Mouse (Mus musculus): ENCODE data around the gene Tll2.
A peak's percentile ranks its signal among the peaks of the same experiment; 100 is the strongest.

Tll2 gene

GRCm38 (mm10) chr19:41152462-41152861 lies 54.2 kb downstream of the Tll2 start:
- DNase-seq: no peak

- DNase-seq: no peak
Measured at GRCm38 (mm10) chr19:41152016-41152370, 54.6 kb downstream of the Tll2 start.

GRCm38 (mm10) chr19:41151321-41152015 lies 55.2 kb downstream of the Tll2 start:
- no peak for DNase-seq

- DNase-seq: no peak
Measured at GRCm38 (mm10) chr19:41140961-41141360, 65.7 kb downstream of the Tll2 start.

- DNase-seq: no peak
Measured at GRCm38 (mm10) chr19:41139629-41140028, 67.0 kb downstream of the Tll2 start.

- DNase-seq: no peak
Measured at GRCm38 (mm10) chr19:41123009-41123408, 83.6 kb downstream of the Tll2 start.

- no peak for DNase-seq
Measured at GRCm38 (mm10) chr19:41119924-41120323, 86.7 kb downstream of the Tll2 start.

GRCm38 (mm10) chr19:41118346-41118745 lies 88.3 kb downstream of the Tll2 start:
- DNase-seq: no peak

GRCm38 (mm10) chr19:41117334-41117733 lies 89.3 kb downstream of the Tll2 start:
- DNase-seq: peak; percentile 75

GRCm38 (mm10) chr19:41114611-41115010 lies 92.0 kb downstream of the Tll2 start:
- DNase-seq: no peak

GRCm38 (mm10) chr19:41113911-41114531 lies 92.6 kb downstream of the Tll2 start:
- no peak for DNase-seq

GRCm38 (mm10) chr19:41112609-41113008 lies 94.0 kb downstream of the Tll2 start:
- no peak for DNase-seq

GRCm38 (mm10) chr19:41109991-41110390 lies 96.6 kb downstream of the Tll2 start:
- no peak for DNase-seq

- no peak for DNase-seq
Measured at GRCm38 (mm10) chr19:41109496-41109895, 97.1 kb downstream of the Tll2 start.

- DNase-seq: no peak
Measured at GRCm38 (mm10) chr19:41108666-41109065, 98.0 kb downstream of the Tll2 start.

GRCm38 (mm10) chr19:41107530-41107929 lies 99.1 kb downstream of the Tll2 start:
- no peak for DNase-seq

- no peak for DNase-seq
Measured at GRCm38 (mm10) chr19:41104922-41105321, 101.7 kb downstream of the Tll2 start.

GRCm38 (mm10) chr19:41101390-41101789 lies 105.2 kb downstream of the Tll2 start:
- peak; percentile 98 for DNase-seq

GRCm38 (mm10) chr19:41100863-41101262 lies 105.8 kb downstream of the Tll2 start:
- DNase-seq: peak; percentile 66

- DNase-seq: no peak
Measured at GRCm38 (mm10) chr19:41097038-41097437, 109.6 kb downstream of the Tll2 start.

- no peak for DNase-seq
Measured at GRCm38 (mm10) chr19:41091901-41092300, 114.7 kb downstream of the Tll2 start.

GRCm38 (mm10) chr19:41089833-41090232 lies 116.8 kb downstream of the Tll2 start:
- peak; percentile 63 for DNase-seq

- DNase-seq: no peak
Measured at GRCm38 (mm10) chr19:41088491-41088890, 118.1 kb downstream of the Tll2 start.

GRCm38 (mm10) chr19:41087901-41088300 lies 118.7 kb downstream of the Tll2 start:
- no peak for DNase-seq

- DNase-seq: peak; percentile 87
Measured at GRCm38 (mm10) chr19:41086700-41087099, 119.9 kb downstream of the Tll2 start.
